8 mouse cellular contexts compared by ENCODE assay signal in the genomic region with DNA sequence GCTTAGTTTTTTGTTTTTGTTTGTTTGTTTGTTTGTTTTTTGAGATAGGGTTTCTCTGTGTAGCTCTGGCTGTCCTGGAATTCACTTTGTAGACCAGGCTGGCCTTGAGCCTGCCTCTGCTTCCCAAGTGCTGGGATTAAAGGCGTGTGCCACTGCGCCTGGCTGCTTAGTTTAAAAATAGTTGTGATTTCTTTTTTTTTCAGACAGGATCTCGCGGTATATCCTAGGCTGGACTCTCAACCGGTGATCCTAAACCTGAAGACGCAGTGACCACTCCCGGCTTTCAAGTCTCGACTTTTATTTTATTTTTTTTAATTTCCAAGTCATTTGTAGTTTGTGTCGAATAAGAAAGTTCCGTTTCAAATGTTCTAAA. TPM values are rescaled to one million over a fixed set of nuclear protein-coding genes. Genes with fewer than 3 reads are reported as not detected.
DNase-seq lines count a peak whose midpoint lies in the region; ATAC-seq and TF ChIP-seq lines count a peak whose summit lies in the region.

No protein-coding gene starts in this region.

- H3K4me2 ChIP-seq in embryonic facial prominence, embryonic 11.5 days (ENCODE audit: low read depth, low read length) = no peak overlapping the region
- H3K4me2 ChIP-seq in lung, postnatal 0 days (replicated peaks; ENCODE audit: low read depth, low read length) = no peak overlapping the region

- no peak for TF ChIP-seq POLR2A in liver, adult 2 months (IDR thresholded peaks at IDR 0.05; ENCODE audit: extremely low read depth, insufficient read depth, low read length)

- intact Hi-C loops in left cerebral cortex, postnatal 4 days (cut with DNase I) = no loop called here

- no peaks in the 10 kb centered on the region for H3K36me3 ChIP-seq in liver, adult 2 months (ENCODE audit: control insufficient read depth, insufficient read depth, low read length)
- H3K36me3 ChIP-seq in embryonic facial prominence, embryonic 11.5 days (replicated peaks; ENCODE audit: control insufficient read depth, insufficient read depth, low read depth, low read length) = no peaks in the 10 kb centered on the region
- H3K36me3 ChIP-seq in lung, postnatal 0 days (ENCODE audit: insufficient read depth, low read length) = no peaks in the 10 kb centered on the region

- peak overlapping the region; percentile 92 for H3K27ac ChIP-seq in liver, adult 2 months (replicated peaks; ENCODE audit: insufficient read depth, low read depth, low read length)
- no peak overlapping the region for H3K27ac ChIP-seq in embryonic facial prominence, embryonic 11.5 days (replicated peaks; ENCODE audit: low read depth, low read length)
- H3K27ac ChIP-seq in lung, postnatal 0 days (ENCODE audit: low read length) = peak overlapping the region; percentile 88

- no peak for TF ChIP-seq CTCF in liver, adult 2 months (IDR thresholded peaks at IDR 0.05; ENCODE audit: low read depth, low read length)
- TF ChIP-seq CTCF in lung, postnatal 0 days (IDR thresholded peaks at IDR 0.05) = no peak

- no peak for TF ChIP-seq EP300 in lung, postnatal 0 days (IDR thresholded peaks at IDR 0.05)

- WGBS in liver, adult 2 months = 1% methylated on average over 10 of the region's 10 CpGs
- WGBS in embryonic facial prominence, embryonic 11.5 days = 16% methylated on average over 10 of the region's 10 CpGs
- WGBS in lung, postnatal 0 days = 13% methylated on average over 10 of the region's 10 CpGs

- no peak for DNase-seq in liver, adult 2 months (ENCODE audit: extremely low read depth, low read depth, low spot score)
- DNase-seq in liver = no peak
- DNase-seq in embryonic facial prominence, embryonic 11.5 days (ENCODE audit: low spot score) = no peak
- no peak for DNase-seq in lung, postnatal 0 days (ENCODE audit: low spot score)
- DNase-seq in left cerebral cortex, postnatal 4 days = no peak
- no peak for DNase-seq in layer of hippocampus, adult 18-20 months (ENCODE audit: low spot score in 2 of 2)

- H3K79me2 ChIP-seq in liver, adult 2 months (ENCODE audit: control insufficient read depth, insufficient read depth, low read length) = no peaks in the 10 kb centered on the region

- no peaks in the 10 kb centered on the region for H3K4me1 ChIP-seq in liver, adult 2 months (ENCODE audit: control insufficient read depth, insufficient read depth, low read length)
- H3K4me1 ChIP-seq in embryonic facial prominence, embryonic 11.5 days (ENCODE audit: control insufficient read depth, insufficient read depth, low read length) = no peaks in the 10 kb centered on the region
- H3K4me1 ChIP-seq in lung, postnatal 0 days (ENCODE audit: insufficient read depth, low read depth, low read length) = no peaks in the 10 kb centered on the region

- peak overlapping the region; percentile 34 for H3K4me3 ChIP-seq in liver, adult 2 months (ENCODE audit: insufficient read depth, low read depth, low read length)
- H3K4me3 ChIP-seq in embryonic facial prominence, embryonic 11.5 days (ENCODE audit: low read depth, low read length) = peak overlapping the region; percentile 40
- no peak overlapping the region for H3K4me3 ChIP-seq in lung, postnatal 0 days (ENCODE audit: low read depth, low read length)

- H3K9ac ChIP-seq in liver, adult 2 months (ENCODE audit: low read depth, low read length) = 0 out of 2 replicates have a peak overlapping the region, but pooled peaks have one; percentile 39
- H3K9ac ChIP-seq in embryonic facial prominence, embryonic 11.5 days (replicated peaks; ENCODE audit: low read length) = no peak overlapping the region
- H3K9ac ChIP-seq in lung, postnatal 0 days (replicated peaks; ENCODE audit: low read depth) = no peak overlapping the region

- no peaks in the 10 kb centered on the region for H3K9me3 ChIP-seq in embryonic facial prominence, embryonic 11.5 days (replicated peaks; ENCODE audit: control insufficient read depth, low read length)
- no peaks in the 10 kb centered on the region for H3K9me3 ChIP-seq in lung, postnatal 0 days (ENCODE audit: low read length)

- H3K27me3 ChIP-seq in liver, adult 2 months (ENCODE audit: control insufficient read depth, insufficient read depth, low read length) = no peaks in the 10 kb centered on the region
- no peaks in the 10 kb centered on the region for H3K27me3 ChIP-seq in embryonic facial prominence, embryonic 11.5 days (ENCODE audit: control insufficient read depth, insufficient read depth, low read length)
- H3K27me3 ChIP-seq in lung, postnatal 0 days (replicated peaks; ENCODE audit: insufficient read depth, low read length) = no peaks in the 10 kb centered on the region

- ATAC-seq in embryonic facial prominence, embryonic 11.5 days (replicated peaks; ENCODE audit: insufficient number of reproducible peaks, low FRiP score, low TSS enrichment, low read depth) = peak; percentile 62; the same call in 1 of the 2 replicates
- ATAC-seq in hematopoietic stem cell, adult 5-6 weeks (replicated peaks in 1 of 2; ENCODE audit: insufficient read depth in 1 of 2, low FRiP score in 2 of 2, low TSS enrichment in 1 of 2, low read depth in 1 of 2, poor library complexity in 2 of 2, severe bottlenecking in 2 of 2) = peak; percentile 25; a peak in 2 of 4 replicates
- peak; percentile 75 for ATAC-seq in lung, postnatal 0 days
- ATAC-seq in inflammation-experienced regulatory T-cells, adult 6 months = no peak

RNA-seq across cellular contexts. Expression of a gene that starts 16.9 kb away (rescaled TPM):
- total RNA-seq in liver, adult 2 months (2014; rRNA removed) = 414 and 458 TPM in 2 replicates
- polyA plus RNA-seq in liver, adult 2 months (2012; rRNA removed) = 203 and 230 TPM in 2 replicates
- polyA plus RNA-seq in embryonic facial prominence, embryonic 11.5 days (2014; fragmentation: Nextera tagmentation; extraction: Ambion mirVana) = 107 and 115 TPM in 2 replicates
- 123 and 151 TPM in 2 replicates for total RNA-seq in hematopoietic stem cell, adult 5-6 weeks (2017)
- polyA plus RNA-seq in lung, postnatal 0 days (2015; fragmentation: Nextera tagmentation; extraction: Ambion mirVana) = 243 and 250 TPM in 2 replicates
- 100 to 1,000 TPM in 1 of 3 experiments, 10 to 100 TPM in 2; 55.0 to 106 (median 76.3) TPM for polyA plus RNA-seq in inflammation-experienced regulatory T-cells, adult 6 months (2017; shearing (Covaris generic))
- total RNA-seq in left cerebral cortex, postnatal 4 days (2021) = 10 to 100 TPM; 47.4 to 49.7 TPM
- 10 to 100 TPM; 70.4 to 72.0 TPM for total RNA-seq in layer of hippocampus, adult 18-20 months (2021)
